Mouse (Mus musculus): ENCODE results near the gene Gm15737.
A peak's percentile ranks its signal among the peaks of the same experiment; 100 is the strongest.

The Gm15737 gene

GRCm38 (mm10) chr6:92876121-92876520 is 7.0 kb downstream of the Gm15737 start:
- no peak for DNase-seq

GRCm38 (mm10) chr6:92877236-92877635 is 8.1 kb downstream of the Gm15737 start:
- DNase-seq = no peak

- DNase-seq = no peak
Observed at GRCm38 (mm10) chr6:92878771-92879170, 9.6 kb downstream of the Gm15737 start.

DNA sequence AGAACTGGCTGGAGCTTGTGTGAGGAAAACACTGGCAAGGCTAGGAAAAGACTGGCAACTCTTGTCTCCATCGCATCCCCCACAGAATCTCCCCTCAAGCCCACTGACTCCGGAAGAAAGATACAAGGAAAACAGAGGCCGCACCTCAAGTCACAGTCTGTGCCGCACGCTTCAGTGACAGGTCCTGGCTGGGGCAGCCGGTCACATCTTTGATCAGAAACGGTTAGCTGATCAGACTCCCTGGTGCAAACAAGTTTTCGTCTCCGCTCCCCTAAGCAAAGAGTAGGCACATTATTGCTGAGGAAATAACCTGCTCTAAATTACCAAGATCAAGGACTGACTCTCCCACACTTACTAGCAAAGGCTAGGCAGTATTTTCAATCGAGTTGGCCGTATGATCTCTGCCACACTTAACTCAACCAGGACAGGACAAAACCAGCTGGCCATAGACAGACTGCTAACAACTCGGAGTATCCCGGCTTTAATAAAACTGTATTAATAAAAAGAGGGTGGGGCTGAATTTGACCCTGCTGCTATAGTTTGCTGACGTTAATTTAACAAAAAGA is 10.6 kb downstream of the Gm15737 start:
- no peak for DNase-seq

GRCm38 (mm10) chr6:92882446-92882845 is 13.3 kb downstream of the Gm15737 start:
- DNase-seq = peak in 1 of 2 experiments; percentile 15

DNA sequence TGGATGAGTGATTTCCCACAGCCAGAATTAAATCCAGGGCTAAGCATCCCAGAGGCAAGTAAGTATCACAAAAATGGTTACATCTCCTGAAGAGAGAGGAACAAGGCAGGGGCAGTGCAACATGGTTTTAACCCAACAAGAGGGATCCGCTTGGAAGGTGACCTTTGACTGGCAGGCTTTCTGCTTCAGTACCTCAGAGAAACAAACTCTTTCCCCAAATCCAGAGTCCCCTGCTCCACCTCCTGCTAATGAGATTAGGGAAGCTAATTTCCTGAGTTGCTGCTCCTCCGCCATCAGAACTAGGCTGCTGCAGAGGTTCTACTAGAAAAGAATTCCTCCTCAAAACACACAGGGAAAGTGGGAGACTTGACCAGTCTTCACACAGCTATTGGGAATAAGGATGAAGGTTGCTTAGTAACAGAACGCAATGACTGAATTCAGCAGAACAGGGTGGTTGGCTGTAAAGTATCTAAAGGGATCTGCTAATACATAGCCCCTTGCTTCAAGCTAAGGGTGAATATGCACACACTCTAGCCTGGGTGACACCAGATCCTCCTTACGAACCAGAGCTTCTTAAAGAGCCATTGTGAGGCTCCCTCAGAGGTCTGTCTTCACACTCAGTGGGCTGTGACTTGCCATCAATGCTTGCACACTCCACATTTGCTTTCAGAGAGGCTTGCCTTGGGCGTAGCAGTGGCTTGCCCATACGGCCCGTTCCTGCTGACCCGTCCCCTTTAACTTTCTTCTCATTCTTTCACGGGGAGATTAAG is 14.2 kb downstream of the Gm15737 start:
- no peak for DNase-seq

- DNase-seq = no peak
Observed at GRCm38 (mm10) chr6:92891535-92891934, 22.4 kb downstream of the Gm15737 start.

DNA sequence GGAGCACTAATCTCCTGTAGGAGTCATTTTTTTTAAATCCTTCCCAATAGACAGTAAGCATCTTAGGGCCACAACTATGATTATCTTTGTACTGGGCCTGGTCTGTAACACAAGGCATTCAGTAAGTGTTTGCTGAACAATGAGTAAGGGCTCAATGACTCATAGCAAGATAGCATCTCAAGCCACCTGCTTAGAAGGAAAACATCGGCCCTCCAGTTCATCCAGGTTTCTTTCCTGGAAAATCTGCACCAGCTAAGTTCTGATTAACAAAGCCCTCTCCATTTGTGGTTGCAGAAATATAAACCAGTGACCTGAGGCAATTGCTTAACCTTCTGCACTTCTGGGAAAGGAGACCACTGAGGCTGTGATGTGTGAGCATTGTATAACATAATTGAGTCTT is 34.9 kb downstream of the Gm15737 start:
- DNase-seq = no peak

DNA sequence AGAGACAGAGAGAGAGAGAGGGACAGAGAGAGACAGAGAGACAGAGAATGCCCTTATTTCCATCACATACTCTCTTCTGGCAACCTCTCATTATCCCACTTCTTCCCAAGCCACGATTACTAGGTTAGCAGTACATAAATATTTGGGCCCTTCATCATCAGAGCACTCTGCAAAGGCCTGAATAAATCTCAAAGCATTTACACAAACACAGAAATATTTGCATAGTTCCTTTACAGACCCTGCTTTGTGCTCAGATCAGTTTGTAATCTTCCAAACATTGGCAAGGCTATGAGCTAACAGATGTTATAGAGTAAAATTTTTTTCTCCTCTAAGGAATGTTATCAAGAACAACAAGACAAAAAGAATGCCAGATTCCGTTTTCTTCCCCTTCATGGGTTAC is 35.3 kb downstream of the Gm15737 start:
- DNase-seq = no peak

GRCm38 (mm10) chr6:92905922-92906321 is 36.8 kb downstream of the Gm15737 start:
- DNase-seq = no peak

- no peak for DNase-seq
Observed at GRCm38 (mm10) chr6:92909361-92909760, 40.2 kb downstream of the Gm15737 start.

GRCm38 (mm10) chr6:92910611-92911010 is 41.5 kb downstream of the Gm15737 start:
- no peak for DNase-seq

DNA sequence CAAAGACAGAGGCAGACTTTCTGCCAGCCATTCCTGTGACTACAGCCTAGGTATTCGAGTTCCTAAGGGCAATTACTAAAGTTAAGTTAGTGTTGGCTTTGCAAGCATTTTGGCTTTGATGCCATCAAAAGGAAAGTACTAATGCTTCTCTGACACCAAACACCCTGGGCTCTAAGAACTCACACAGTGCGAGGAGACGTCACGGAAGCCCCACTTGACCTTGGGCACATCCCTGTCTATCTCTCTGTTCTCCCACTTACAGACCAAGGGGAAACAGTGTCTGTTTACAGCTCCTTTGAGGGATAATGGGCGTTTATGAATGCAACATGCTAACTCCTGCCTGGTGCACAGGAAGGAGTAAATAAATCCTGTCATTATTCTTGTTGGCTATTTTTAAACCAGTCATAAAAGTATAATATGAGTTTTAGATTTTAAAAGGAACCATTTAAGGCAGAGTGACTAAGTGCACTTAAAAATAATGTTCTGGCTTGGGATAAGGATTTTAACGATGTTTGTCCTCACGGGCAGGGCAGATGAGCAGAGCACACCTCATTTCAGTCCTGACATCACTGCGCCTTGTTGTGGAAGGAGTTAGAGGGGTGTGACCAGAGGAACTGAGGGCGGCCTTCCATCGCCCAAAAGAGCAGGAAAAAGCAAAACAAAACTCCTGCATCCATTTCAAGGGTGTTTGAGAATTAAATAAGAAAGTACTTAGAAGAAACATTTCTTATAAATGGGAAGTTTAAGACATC is 52.0 kb downstream of the Gm15737 start:
- DNase-seq = no peak

- DNase-seq = no peak
Observed at GRCm38 (mm10) chr6:92921843-92922242, 52.7 kb downstream of the Gm15737 start.

DNA sequence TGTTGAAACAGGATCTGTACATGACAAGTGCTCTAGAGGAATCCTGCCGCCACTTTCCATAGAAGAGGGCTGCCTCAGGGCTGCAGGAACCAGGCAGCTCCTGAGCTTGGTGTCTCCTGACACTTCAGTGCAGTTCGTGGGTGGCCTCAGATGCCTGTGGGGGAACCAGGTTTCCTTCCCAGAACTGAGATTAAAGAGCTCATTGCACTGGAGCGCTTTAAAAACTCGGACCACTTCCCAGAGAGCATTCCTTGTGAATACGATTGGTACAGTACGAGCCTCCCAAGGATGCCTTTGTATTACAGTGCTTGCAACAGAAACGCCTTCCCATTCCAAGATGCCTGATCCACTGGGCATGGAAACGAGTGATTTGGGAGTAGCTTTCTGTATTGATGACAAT is 55.4 kb downstream of the Gm15737 start:
- DNase-seq = no peak

DNA sequence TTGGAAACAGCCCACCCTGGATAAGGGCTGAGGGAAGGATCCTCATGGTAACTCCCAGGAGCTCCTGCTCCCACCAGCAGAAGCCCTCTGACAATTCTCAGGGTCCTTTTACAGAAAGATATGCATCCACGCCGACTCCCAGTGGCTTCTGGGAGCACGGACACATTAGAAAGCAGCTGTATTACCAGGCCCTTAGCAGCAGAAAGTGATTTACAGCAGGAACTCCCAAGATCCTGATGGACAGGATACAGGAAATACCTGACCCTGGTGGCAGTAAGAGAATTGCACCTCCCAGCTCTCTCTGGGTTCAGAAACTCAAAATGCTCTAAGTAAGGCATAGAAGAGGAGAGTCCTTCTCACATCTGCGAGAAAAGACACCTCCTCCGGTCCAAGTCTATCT is 59.1 kb downstream of the Gm15737 start:
- DNase-seq = no peak

Measured in cerebellum, postnatal 14 days (tissue).